Mouse (Mus musculus) heart, adult 2 months (tissue): Measurements from ENCODE around the gene Alpk3.

Source experiments
- CTCF ChIP-seq: fragments of 200-600 bp; IDR thresholded peaks from 2 replicates; pipeline ENCODE4 v1.8.1; 2022; ENCODE audit warnings: antibody characterized with exemption, mild to moderate bottlenecking, moderate library complexity
- POLR2A ChIP-seq: fragments of 200-500 bp; IDR thresholded peaks from 2 replicates; pipeline ENCODE4 v1.6.1; 2011; ENCODE audit warnings: mild to moderate bottlenecking, low read depth, low read length, control low read depth; ENCODE audit not compliant: insufficient read depth

GRCm38 (mm10) chr7:81075299-81075698 is 17.9 kb downstream of the Alpk3 start:
- TF ChIP-seq CTCF (no peak), POLR2A (no peak)
